Mouse (Mus musculus): ENCODE results near the gene Ctnna3. TPM values are rescaled to one million over a fixed set of nuclear protein-coding genes. Genes with fewer than 3 reads are reported as not detected.

Gene Ctnna3
- polyA plus RNA-seq, 1 experiment = 0.17 TPM

GRCm38 (mm10) chr10:63880462-63880903, 450.6 kb downstream of the Ctnna3 start:
- no peaks in the 10 kb centered on the region for H3K27me3 ChIP-seq (ENCODE audit: control insufficient read depth, insufficient read depth, insufficient read length)
- TF ChIP-seq MYOG (IDR thresholded peaks at IDR 0.05; ENCODE audit: control insufficient read depth in 1 of 3, insufficient read depth in 1 of 3, insufficient read length in 2 of 3, low read depth in 2 of 3) = no peak
- no peak for TF ChIP-seq SRF (IDR thresholded peaks at IDR 0.05; ENCODE audit: control insufficient read depth, insufficient read length, low read depth)
- TF ChIP-seq MAX (IDR thresholded peaks at IDR 0.05; ENCODE audit: low read depth) = no peak
- TF ChIP-seq TCF12 (IDR thresholded peaks at IDR 0.05; ENCODE audit: insufficient read depth, poor library complexity, severe bottlenecking) = no peak
- TF ChIP-seq MYOD1 (IDR thresholded peaks at IDR 0.05; ENCODE audit: control insufficient read depth in 1 of 3, insufficient read length in 2 of 3, low read depth in 2 of 3) = no peak
- TF ChIP-seq USF1 (IDR thresholded peaks at IDR 0.05; ENCODE audit: low read depth) = no peak
- no peak for TF ChIP-seq E2F4 (IDR thresholded peaks at IDR 0.05; ENCODE audit: insufficient read depth)
- no peak for TF ChIP-seq REST (IDR thresholded peaks at IDR 0.05; ENCODE audit: insufficient read depth, insufficient read length)
- TF ChIP-seq CEBPB (IDR thresholded peaks at IDR 0.05; ENCODE audit: insufficient read depth, poor library complexity, severe bottlenecking) = no peak
- no peaks in the 10 kb centered on the region for H3K79me2 ChIP-seq (ENCODE audit: control insufficient read depth, insufficient read depth)
- H3K4me2 ChIP-seq (ENCODE audit: low read depth) = no peak overlapping the region
- no peak overlapping the region for H3K4me3 ChIP-seq
- H3K36me3 ChIP-seq (ENCODE audit: control insufficient read depth, insufficient read depth) = no peaks in the 10 kb centered on the region
- no peak overlapping the region for H3ac ChIP-seq (ENCODE audit: control insufficient read depth, insufficient read length)

- no peak overlapping the region for H3K4me2 ChIP-seq (ENCODE audit: low read depth)
- H3K27me3 ChIP-seq (ENCODE audit: control insufficient read depth, insufficient read depth, insufficient read length) = no peaks in the 10 kb centered on the region
- H3K79me2 ChIP-seq (ENCODE audit: control insufficient read depth, insufficient read depth) = no peaks in the 10 kb centered on the region
- no peaks in the 10 kb centered on the region for H3K36me3 ChIP-seq (ENCODE audit: control insufficient read depth, insufficient read depth)
- no peak overlapping the region for H3ac ChIP-seq (ENCODE audit: control insufficient read depth, insufficient read length)
- TF ChIP-seq MAX (IDR thresholded peaks at IDR 0.05; ENCODE audit: low read depth) = no peak
- no peak for TF ChIP-seq MYOD1 (IDR thresholded peaks at IDR 0.05; ENCODE audit: control insufficient read depth in 1 of 3, insufficient read length in 2 of 3, low read depth in 2 of 3)
- TF ChIP-seq MYOG (IDR thresholded peaks at IDR 0.05; ENCODE audit: control insufficient read depth in 1 of 3, insufficient read depth in 1 of 3, insufficient read length in 2 of 3, low read depth in 2 of 3) = no peak
- TF ChIP-seq POLR2AphosphoS2 (IDR thresholded peaks at IDR 0.05; ENCODE audit: insufficient read length, low read depth) = no peak
- TF ChIP-seq SRF (IDR thresholded peaks at IDR 0.05; ENCODE audit: control insufficient read depth, insufficient read length, low read depth) = no peak
- no peak for TF ChIP-seq TCF3 (IDR thresholded peaks at IDR 0.05; ENCODE audit: insufficient read length, low read depth)
- no peak for TF ChIP-seq CEBPB (IDR thresholded peaks at IDR 0.05; ENCODE audit: insufficient read depth, poor library complexity, severe bottlenecking)
- no peak for TF ChIP-seq POLR2A (IDR thresholded peaks at IDR 0.05; ENCODE audit: insufficient read length, low read depth)
- TF ChIP-seq REST (IDR thresholded peaks at IDR 0.05; ENCODE audit: insufficient read depth, insufficient read length) = no peak
- TF ChIP-seq USF1 (IDR thresholded peaks at IDR 0.05; ENCODE audit: low read depth) = no peak
- no peak for TF ChIP-seq E2F4 (IDR thresholded peaks at IDR 0.05; ENCODE audit: insufficient read depth)
- TF ChIP-seq TCF12 (IDR thresholded peaks at IDR 0.05; ENCODE audit: insufficient read depth, poor library complexity, severe bottlenecking) = no peak
- no peak overlapping the region for H3K4me3 ChIP-seq
Measured at GRCm38 (mm10) chr10:63886449-63887088, 456.7 kb downstream of the Ctnna3 start.

- Histone ChIP-seq H3K36me3 (ENCODE audit: control insufficient read depth, insufficient read depth) (no peaks in the 10 kb centered on the region), H3K27me3 (ENCODE audit: control insufficient read depth, insufficient read depth, insufficient read length) (no peaks in the 10 kb centered on the region), H3K79me2 (ENCODE audit: control insufficient read depth, insufficient read depth) (no peaks in the 10 kb centered on the region), H3K4me3 (no peak overlapping the region), H3K4me2 (ENCODE audit: low read depth) (no peak overlapping the region), H3ac (ENCODE audit: control insufficient read depth, insufficient read length) (no peak overlapping the region)
- no peak for TF ChIP-seq REST (IDR thresholded peaks at IDR 0.05; ENCODE audit: insufficient read depth, insufficient read length)
- TF ChIP-seq E2F4 (IDR thresholded peaks at IDR 0.05; ENCODE audit: insufficient read depth) = no peak
- no peak for TF ChIP-seq USF1 (IDR thresholded peaks at IDR 0.05; ENCODE audit: low read depth)
- no peak for TF ChIP-seq POLR2AphosphoS2 (IDR thresholded peaks at IDR 0.05; ENCODE audit: insufficient read length, low read depth)
- no peak for TF ChIP-seq CEBPB (IDR thresholded peaks at IDR 0.05; ENCODE audit: insufficient read depth, poor library complexity, severe bottlenecking)
- TF ChIP-seq MYOG (IDR thresholded peaks at IDR 0.05; ENCODE audit: control insufficient read depth in 1 of 3, insufficient read depth in 1 of 3, insufficient read length in 2 of 3, low read depth in 2 of 3) = no peak
- TF ChIP-seq TCF12 (IDR thresholded peaks at IDR 0.05; ENCODE audit: insufficient read depth, poor library complexity, severe bottlenecking) = no peak
- TF ChIP-seq MAX (IDR thresholded peaks at IDR 0.05; ENCODE audit: low read depth) = no peak
- TF ChIP-seq POLR2A (IDR thresholded peaks at IDR 0.05; ENCODE audit: insufficient read length, low read depth) = no peak
- no peak for TF ChIP-seq SRF (IDR thresholded peaks at IDR 0.05; ENCODE audit: control insufficient read depth, insufficient read length, low read depth)
- no peak for TF ChIP-seq MYOD1 (IDR thresholded peaks at IDR 0.05; ENCODE audit: control insufficient read depth in 1 of 3, insufficient read length in 2 of 3, low read depth in 2 of 3)
- TF ChIP-seq TCF3 (IDR thresholded peaks at IDR 0.05; ENCODE audit: insufficient read length, low read depth) = no peak
Measured at GRCm38 (mm10) chr10:63894612-63895011, 464.7 kb downstream of the Ctnna3 start.

- Histone ChIP-seq H3K4me3 (no peak overlapping the region), H3K79me2 (ENCODE audit: control insufficient read depth, insufficient read depth) (no peaks in the 10 kb centered on the region), H3ac (ENCODE audit: control insufficient read depth, insufficient read length) (no peak overlapping the region), H3K4me2 (ENCODE audit: low read depth) (no peak overlapping the region), H3K27me3 (ENCODE audit: control insufficient read depth, insufficient read depth, insufficient read length) (no peaks in the 10 kb centered on the region), H3K36me3 (ENCODE audit: control insufficient read depth, insufficient read depth) (no peaks in the 10 kb centered on the region)
- TF ChIP-seq REST (IDR thresholded peaks at IDR 0.05; ENCODE audit: insufficient read depth, insufficient read length) (no peak), E2F4 (IDR thresholded peaks at IDR 0.05; ENCODE audit: insufficient read depth) (no peak), TCF3 (IDR thresholded peaks at IDR 0.05; ENCODE audit: insufficient read length, low read depth) (no peak), POLR2AphosphoS2 (IDR thresholded peaks at IDR 0.05; ENCODE audit: insufficient read length, low read depth) (no peak), MAX (IDR thresholded peaks at IDR 0.05; ENCODE audit: low read depth) (no peak)
Measured at GRCm38 (mm10) chr10:63899891-63900290, 470.0 kb downstream of the Ctnna3 start.

- TF ChIP-seq TCF12 (IDR thresholded peaks at IDR 0.05; ENCODE audit: insufficient read depth, poor library complexity, severe bottlenecking) (no peak), POLR2AphosphoS2 (IDR thresholded peaks at IDR 0.05; ENCODE audit: insufficient read length, low read depth) (no peak), TCF3 (IDR thresholded peaks at IDR 0.05; ENCODE audit: insufficient read length, low read depth) (no peak), REST (IDR thresholded peaks at IDR 0.05; ENCODE audit: insufficient read depth, insufficient read length) (no peak), CEBPB (IDR thresholded peaks at IDR 0.05; ENCODE audit: insufficient read depth, poor library complexity, severe bottlenecking) (no peak), MAX (IDR thresholded peaks at IDR 0.05; ENCODE audit: low read depth) (no peak), POLR2A (IDR thresholded peaks at IDR 0.05; ENCODE audit: insufficient read length, low read depth) (no peak), USF1 (IDR thresholded peaks at IDR 0.05; ENCODE audit: low read depth) (no peak), MYOG (IDR thresholded peaks at IDR 0.05; ENCODE audit: control insufficient read depth in 1 of 3, insufficient read depth in 1 of 3, insufficient read length in 2 of 3, low read depth in 2 of 3) (no peak), MYOD1 (IDR thresholded peaks at IDR 0.05; ENCODE audit: control insufficient read depth in 1 of 3, insufficient read length in 2 of 3, low read depth in 2 of 3) (no peak), SRF (IDR thresholded peaks at IDR 0.05; ENCODE audit: control insufficient read depth, insufficient read length, low read depth) (no peak), E2F4 (IDR thresholded peaks at IDR 0.05; ENCODE audit: insufficient read depth) (no peak)
- no peaks in the 10 kb centered on the region for H3K27me3 ChIP-seq (ENCODE audit: control insufficient read depth, insufficient read depth, insufficient read length)
- no peak overlapping the region for H3K4me3 ChIP-seq
- no peak overlapping the region for H3ac ChIP-seq (ENCODE audit: control insufficient read depth, insufficient read length)
- H3K4me2 ChIP-seq (ENCODE audit: low read depth) = no peak overlapping the region
- no peaks in the 10 kb centered on the region for H3K36me3 ChIP-seq (ENCODE audit: control insufficient read depth, insufficient read depth)
- H3K79me2 ChIP-seq (ENCODE audit: control insufficient read depth, insufficient read depth) = no peaks in the 10 kb centered on the region
Measured at GRCm38 (mm10) chr10:63908878-63909277, 479.0 kb downstream of the Ctnna3 start.

Measured in myocyte (in vitro differentiated cells).